Mouse (Mus musculus): Measurements from ENCODE around the gene Sema4b.

DNA sequence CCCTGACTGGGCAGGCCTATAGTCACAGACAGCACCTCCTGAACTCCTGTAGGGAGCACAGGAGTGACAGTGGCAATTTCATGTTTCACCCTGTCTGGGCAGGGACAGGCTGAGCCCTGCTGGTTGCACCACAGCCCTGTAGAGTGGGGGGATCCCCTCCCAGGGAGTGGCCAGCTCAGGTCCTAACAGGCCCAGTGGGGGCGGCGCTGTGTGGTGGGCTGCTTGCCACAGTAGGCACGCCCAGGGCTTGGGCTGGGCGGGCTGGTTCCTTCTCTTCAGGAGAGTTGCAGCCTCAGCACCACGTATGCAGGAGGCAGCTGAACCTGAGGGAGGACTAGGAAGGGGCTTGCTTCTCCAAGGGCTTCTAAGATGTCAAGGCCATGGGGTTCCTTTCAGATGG, 4.8 kb downstream of the Sema4b start:
- TF ChIP-seq ZNF384 (IDR thresholded peaks at IDR 0.05; ENCODE audit: low read depth, low read length) (no peak), HCFC1 (IDR thresholded peaks at IDR 0.05; ENCODE audit: borderline replicate concordance, insufficient read depth, low read length) (no peak)
